Mouse (Mus musculus): ENCODE results near the gene Lap3. TPM values are rescaled to one million over a fixed set of nuclear protein-coding genes. Genes with fewer than 3 reads are reported as not detected.
A peak's percentile ranks its signal among the peaks of the same experiment; 100 is the strongest.

Gene Lap3
- total and polyA plus RNA-seq, 3 experiments, result 108 to 167 (median 130) TPM

DNA sequence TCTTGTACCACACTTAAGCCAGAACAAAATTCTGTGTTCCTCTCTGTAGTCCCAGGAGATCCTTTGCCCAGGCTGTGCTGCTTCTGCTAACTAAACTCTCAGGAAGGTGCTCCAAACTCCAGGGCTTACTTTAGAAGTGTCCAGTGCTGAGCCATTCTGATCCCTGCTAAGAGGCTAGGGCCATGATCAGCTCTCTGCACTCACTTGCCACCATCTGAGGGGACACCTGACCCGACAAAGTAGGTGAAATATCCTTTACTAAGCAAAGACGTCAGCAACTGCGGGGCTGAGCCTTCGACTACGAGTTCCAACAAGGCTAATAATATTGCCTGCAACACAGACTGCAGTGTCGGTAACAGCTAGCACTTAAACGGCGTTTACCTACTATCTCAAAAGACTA, 44.0 kb upstream of the Lap3 start (continued):
- TF ChIP-seq USF2 (conservative IDR thresholded peaks at IDR 0.05; ENCODE audit: low read depth, low read length), result no peak
- TF ChIP-seq CTCF (conservative IDR thresholded peaks at IDR 0.05 in 1 of 2, IDR thresholded peaks at IDR 0.05 in 1 of 2; ENCODE audit: low read depth in 2 of 2, low read length in 2 of 2), result no peak

DNA sequence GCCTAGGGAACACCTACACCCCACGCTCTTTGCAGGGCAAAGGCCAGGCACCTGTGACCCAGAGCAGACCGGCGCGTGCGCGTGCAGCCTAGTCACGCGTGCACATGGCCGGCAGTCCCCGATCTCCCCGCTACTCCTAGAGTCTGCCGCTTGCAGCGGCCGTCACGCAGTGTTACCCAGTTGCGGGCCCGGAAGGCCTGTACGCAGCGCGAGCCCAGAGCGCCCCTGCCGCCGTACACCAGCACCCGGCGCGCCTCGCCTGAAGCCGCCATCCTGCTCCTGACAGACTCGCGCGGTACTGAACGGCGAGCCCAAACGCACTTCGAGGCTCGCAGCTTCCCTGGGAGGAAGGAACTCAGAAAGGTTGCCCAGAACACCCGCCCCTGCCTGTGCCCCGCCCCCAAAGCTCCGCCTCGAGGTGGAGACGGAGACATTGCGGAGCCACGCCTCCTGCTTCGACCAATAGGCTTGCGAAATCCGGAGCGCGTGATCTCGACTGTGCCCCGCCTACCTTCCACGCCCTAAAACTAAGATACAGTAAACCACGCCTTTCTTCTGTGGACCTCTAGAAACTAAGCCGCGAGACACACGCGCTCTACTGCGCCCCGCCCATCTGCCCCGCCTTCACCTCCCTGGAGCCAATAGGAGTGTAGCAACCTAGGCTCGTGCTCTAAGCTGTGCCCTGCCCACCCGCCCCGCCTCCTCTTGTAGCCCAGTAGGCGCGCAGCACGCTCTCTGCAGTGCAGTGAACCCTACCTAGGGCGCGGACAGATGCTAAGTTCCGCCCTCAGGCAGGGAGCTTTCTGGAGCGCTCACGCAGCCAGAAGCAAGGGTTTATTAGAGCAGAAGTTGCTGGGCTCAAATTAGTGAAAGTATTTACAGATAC, 43.1 kb upstream of the Lap3 start, which contains the start of gene Qdpr:
Qdpr (minus strand) TSS at position 406 of the 886 bp plus-strand sequence.
- peak within 1 kb of the TSS; percentile 1; the same call in 1 of the 2 replicates for H3K27ac ChIP-seq (ENCODE audit: insufficient read depth, low read depth)
- H3K27me3 ChIP-seq (replicated peaks), result no peaks in the 10 kb centered on the region
- H3K4me3 ChIP-seq (replicated peaks in 1 of 3; ENCODE audit: low read depth in 2 of 3, low read length in 2 of 3, poor library complexity in 1 of 3), result peak within 1 kb of the TSS; percentile 66 to 76 (median 68)
- H3K4me1 ChIP-seq (ENCODE audit: control insufficient read depth in 1 of 2, insufficient read depth in 2 of 2), result peaks cover 3 to 44% of the 10 kb centered on the region in 2 experiments
- no peaks in the 10 kb centered on the region for H3K79me2 ChIP-seq (replicated peaks; ENCODE audit: control insufficient read depth, extremely low read depth, insufficient read depth, poor library complexity, severe bottlenecking)
- TF ChIP-seq SIN3A (IDR thresholded peaks at IDR 0.05; ENCODE audit: low read length) (peak; percentile 79), BHLHE40 (IDR thresholded peaks at IDR 0.05; ENCODE audit: low read depth, low read length) (peak; percentile 95), USF2 (conservative IDR thresholded peaks at IDR 0.05; ENCODE audit: low read depth, low read length) (peak; percentile 74), NRF1 (IDR thresholded peaks at IDR 0.05; ENCODE audit: low read depth, low read length) (peak; percentile 75), MYC (IDR thresholded peaks at IDR 0.05; ENCODE audit: low read depth, low read length) (no peak), ELF1 (IDR thresholded peaks at IDR 0.05; ENCODE audit: low read depth, low read length) (peak; percentile 42), TCF12 (IDR thresholded peaks at IDR 0.05; ENCODE audit: low read depth, low read length) (peak; percentile 60; the same call in 1 of the 2 replicates), USF1 (IDR thresholded peaks at IDR 0.05; ENCODE audit: low read depth, low read length) (peak; percentile 86), UBTF (IDR thresholded peaks at IDR 0.05; ENCODE audit: low read depth, low read length) (peak; percentile 81; the same call in 1 of the 2 replicates), ZMIZ1 (IDR thresholded peaks at IDR 0.05; ENCODE audit: low read depth, low read length) (peak; percentile 38), GABPA (IDR thresholded peaks at IDR 0.05; ENCODE audit: insufficient replicate concordance, low read depth, low read length) (no peak), JUN (IDR thresholded peaks at IDR 0.05; ENCODE audit: insufficient read depth, low read depth, low read length) (no peak), POLR2AphosphoS2 (IDR thresholded peaks at IDR 0.05; ENCODE audit: low read depth, low read length) (0 out of 2 replicates have a peak, but pooled peaks have one; percentile 44), IRF4 (IDR thresholded peaks at IDR 0.05; ENCODE audit: low read depth, low read length) (peak; percentile 9; the same call in 1 of the 2 replicates), NELFE (IDR thresholded peaks at IDR 0.05; ENCODE audit: low read depth, low read length) (peak; percentile 52; the same call in 1 of the 2 replicates), RAD21 (IDR thresholded peaks at IDR 0.05; ENCODE audit: low read depth, low read length) (no peak), KAT2A (IDR thresholded peaks at IDR 0.05; ENCODE audit: insufficient replicate concordance, low read length) (0 out of 2 replicates have a peak, but pooled peaks have one; percentile 40), MAFK (IDR thresholded peaks at IDR 0.05; ENCODE audit: insufficient replicate concordance, low read length) (no peak), HCFC1 (IDR thresholded peaks at IDR 0.05; ENCODE audit: low read depth, low read length) (peak; percentile 16), RCOR1 (conservative IDR thresholded peaks at IDR 0.05; ENCODE audit: low read depth, low read length) (no peak), CHD1 (IDR thresholded peaks at IDR 0.05; ENCODE audit: low read depth, low read length) (peak; percentile 62; the same call in 1 of the 2 replicates), MAZ (IDR thresholded peaks at IDR 0.05; ENCODE audit: low read depth, low read length) (0 out of 2 replicates have a peak, but pooled peaks have one; percentile 39), MAX (IDR thresholded peaks at IDR 0.05; ENCODE audit: low read length) (peak; percentile 63; the same call in 1 of the 2 replicates), CHD2 (IDR thresholded peaks at IDR 0.05; ENCODE audit: low read length) (0 out of 2 replicates have a peak, but pooled peaks have one; percentile 32), ZNF384 (IDR thresholded peaks at IDR 0.05; ENCODE audit: low read depth, low read length) (no peak), POLR2A (IDR thresholded peaks at IDR 0.05; ENCODE audit: low read depth, low read length) (peak; percentile 76), MXI1 (IDR thresholded peaks at IDR 0.05; ENCODE audit: low read depth, low read length) (peak; percentile 73; the same call in 1 of the 2 replicates), TBP (conservative IDR thresholded peaks at IDR 0.05; ENCODE audit: low read depth, low read length) (peak; percentile 44; the same call in 1 of the 2 replicates)
- dilution Hi-C loops (cut with MboI; ENCODE audit: extremely low pct_ligation_motif_present, extremely low pct_unique_long_range_greater_than_20kb, low sequenced_read_pairs) (no loop called here), in situ Hi-C loops (cut with MboI; ENCODE audit: low pct_ligation_motif_present, low pct_unique_long_range_greater_than_20kb, low sequenced_read_pairs) (loop anchor here (25.0 kb wide), 2 partner anchors 887 to 1163 kb away; no protein-coding TSS in a partner anchor)
- peaks cover 0 to 10% of the 10 kb centered on the region in 2 experiments for H3K36me3 ChIP-seq (replicated peaks in 1 of 2; ENCODE audit: control insufficient read depth in 1 of 2, insufficient read depth in 1 of 2, low read length in 1 of 2)
- peak within 1 kb of the TSS; percentile 68 for H3K4me2 ChIP-seq (ENCODE audit: insufficient read depth, low read depth, poor library complexity, severe bottlenecking)
- H3K9me3 ChIP-seq (replicated peaks; ENCODE audit: low read length), result no peaks in the 10 kb centered on the region
- peak within 1 kb of the TSS; percentile 10 for H3K9ac ChIP-seq (ENCODE audit: insufficient read depth, low read depth)
- DNase-seq (ENCODE audit: extremely low read depth), result peak; percentile 99

All from CH12.LX (cell line).